Mouse (Mus musculus) liver, embryonic 14.5 days (tissue): ENCODE data around the gene Bak1.

Source experiments
- CTCF ChIP-seq: IDR thresholded peaks from 2 replicates; pipeline ENCODE4 v1.5.1; 2016; ENCODE audit warnings: antibody characterized with exemption, low read depth, control low read depth
- EP300 ChIP-seq: IDR thresholded peaks from 2 replicates; pipeline ENCODE4 v1.6.1; 2016; ENCODE audit warnings: antibody characterized with exemption, low read depth

GRCm38 (mm10) chr17:26972703-26973574 lies 55.9 kb downstream of the Bak1 start, which contains the start of gene Zbtb9:
- TF ChIP-seq CTCF, result no peak
- TF ChIP-seq EP300, result no peak
